Mouse (Mus musculus): ENCODE measurements around the gene Tal1. TPM values are rescaled to one million over a fixed set of nuclear protein-coding genes. Genes with fewer than 3 reads are reported as not detected.

The Tal1 gene
- total and polyA plus RNA-seq, 2 experiments from 2014 or later = 1.6 to 18.1 TPM

- peaks cover 21% of the 10 kb centered on the region for H3K27me3 ChIP-seq (ENCODE audit: insufficient read depth, low read length)
- TF ChIP-seq CTCF (IDR thresholded peaks at IDR 0.05; ENCODE audit: low read depth) = no peak
- no peak for DNase-seq (ENCODE audit: low spot score)
Measured at GRCm38 (mm10) chr4:115090592-115090991, 34.4 kb downstream of the Tal1 start.

GRCm38 (mm10) chr4:115091806-115092205 lies 35.6 kb downstream of the Tal1 start:
- no peak overlapping the region for H3K9ac ChIP-seq (replicated peaks; ENCODE audit: low read length)
- H3K27me3 ChIP-seq (ENCODE audit: insufficient read depth, low read length) = peaks cover 21% of the 10 kb centered on the region
- H3K4me2 ChIP-seq (ENCODE audit: low read depth, low read length) = no peak overlapping the region
- H3K36me3 ChIP-seq (ENCODE audit: insufficient read depth, low read length) = no peaks in the 10 kb centered on the region
- H3K27ac ChIP-seq = no peak overlapping the region
- DNase-seq (ENCODE audit: low spot score) (no peak), ATAC-seq (no peak)
- TF ChIP-seq CTCF (IDR thresholded peaks at IDR 0.05; ENCODE audit: low read depth) = no peak
- 83% methylated on average over 3 of the region's 3 CpGs for WGBS
- no peak overlapping the region for H3K4me3 ChIP-seq (ENCODE audit: low read length)
- no peaks in the 10 kb centered on the region for H3K9me3 ChIP-seq (ENCODE audit: low read length)
- peaks cover 4% of the 10 kb centered on the region; the same call in 1 of the 2 replicates for H3K4me1 ChIP-seq (ENCODE audit: insufficient read depth, low read length)

More at GRCm38 (mm10) chr4:115090592-115090991, 34.4 kb downstream of the Tal1 start:
- H3K27ac ChIP-seq = no peak overlapping the region
- no peaks in the 10 kb centered on the region for H3K36me3 ChIP-seq (ENCODE audit: insufficient read depth, low read length)
- no peaks in the 10 kb centered on the region for H3K9me3 ChIP-seq (ENCODE audit: low read length)
- H3K9ac ChIP-seq (replicated peaks; ENCODE audit: low read length) = no peak overlapping the region
- no peak overlapping the region for H3K4me3 ChIP-seq (ENCODE audit: low read length)
- ATAC-seq = no peak
- WGBS = 67% methylated on average over 2 of the region's 2 CpGs
- H3K4me1 ChIP-seq (ENCODE audit: insufficient read depth, low read length) = no peaks in the 10 kb centered on the region
- H3K4me2 ChIP-seq (ENCODE audit: low read depth, low read length) = no peak overlapping the region

GRCm38 (mm10) chr4:115093331-115093864 lies 37.2 kb downstream of the Tal1 start:
- H3K4me2 ChIP-seq (ENCODE audit: low read depth, low read length) = no peak overlapping the region
- no peak for DNase-seq (ENCODE audit: low spot score)
- 75% methylated on average over 4 of the region's 4 CpGs for WGBS
- H3K36me3 ChIP-seq (ENCODE audit: insufficient read depth, low read length) = no peaks in the 10 kb centered on the region
- ATAC-seq = no peak
- peaks cover 4% of the 10 kb centered on the region; the same call in 1 of the 2 replicates for H3K4me1 ChIP-seq (ENCODE audit: insufficient read depth, low read length)
- peaks cover 18% of the 10 kb centered on the region for H3K27me3 ChIP-seq (ENCODE audit: insufficient read depth, low read length)
- H3K9me3 ChIP-seq (ENCODE audit: low read length) = no peaks in the 10 kb centered on the region
- H3K4me3 ChIP-seq (ENCODE audit: low read length) = no peak overlapping the region
- no peak overlapping the region for H3K27ac ChIP-seq
- no peak overlapping the region for H3K9ac ChIP-seq (replicated peaks; ENCODE audit: low read length)
- TF ChIP-seq CTCF (IDR thresholded peaks at IDR 0.05; ENCODE audit: low read depth) = no peak

GRCm38 (mm10) chr4:115094056-115094455 lies 37.8 kb downstream of the Tal1 start:
- peaks cover 4% of the 10 kb centered on the region; the same call in 1 of the 2 replicates for H3K4me1 ChIP-seq (ENCODE audit: insufficient read depth, low read length)
- ATAC-seq (no peak), DNase-seq (ENCODE audit: low spot score) (no peak)
- H3K9ac ChIP-seq (replicated peaks; ENCODE audit: low read length) = no peak overlapping the region
- H3K36me3 ChIP-seq (ENCODE audit: insufficient read depth, low read length) = no peaks in the 10 kb centered on the region
- TF ChIP-seq CTCF (IDR thresholded peaks at IDR 0.05; ENCODE audit: low read depth) = no peak
- WGBS = 75% methylated on average over 2 of the region's 2 CpGs
- no peak overlapping the region for H3K4me2 ChIP-seq (ENCODE audit: low read depth, low read length)
- H3K4me3 ChIP-seq (ENCODE audit: low read length) = no peak overlapping the region
- no peak overlapping the region for H3K27ac ChIP-seq
- peaks cover 13% of the 10 kb centered on the region for H3K27me3 ChIP-seq (ENCODE audit: insufficient read depth, low read length)
- no peaks in the 10 kb centered on the region for H3K9me3 ChIP-seq (ENCODE audit: low read length)

GRCm38 (mm10) chr4:115095671-115096434 lies 39.6 kb downstream of the Tal1 start:
- H3K9me3 ChIP-seq (ENCODE audit: low read length) = no peaks in the 10 kb centered on the region
- H3K27ac ChIP-seq = no peak overlapping the region
- TF ChIP-seq CTCF (IDR thresholded peaks at IDR 0.05; ENCODE audit: low read depth) = no peak
- under 1% methylated on average over 24 of the region's 31 CpGs for WGBS
- H3K4me1 ChIP-seq (ENCODE audit: insufficient read depth, low read length) = peaks cover 4% of the 10 kb centered on the region; the same call in 1 of the 2 replicates
- H3K4me2 ChIP-seq (ENCODE audit: low read depth, low read length) = peak overlapping the region; percentile 93
- peak; percentile 9 for DNase-seq (ENCODE audit: low spot score)
- peak; percentile 67 for ATAC-seq
- H3K36me3 ChIP-seq (ENCODE audit: insufficient read depth, low read length) = no peaks in the 10 kb centered on the region
- H3K9ac ChIP-seq (replicated peaks; ENCODE audit: low read length) = peak overlapping the region; percentile 58
- H3K27me3 ChIP-seq (ENCODE audit: insufficient read depth, low read length) = peaks cover 13% of the 10 kb centered on the region; the same call in 1 of the 2 replicates
- peak overlapping the region; percentile 42 for H3K4me3 ChIP-seq (ENCODE audit: low read length)

GRCm38 (mm10) chr4:115096435-115097145 lies 40.4 kb downstream of the Tal1 start:
- H3K9ac ChIP-seq (replicated peaks; ENCODE audit: low read length) = 0 out of 2 replicates have a peak overlapping the region, but pooled peaks have one; percentile 58
- H3K4me2 ChIP-seq (ENCODE audit: low read depth, low read length) = peak overlapping the region; percentile 93
- no peak for TF ChIP-seq CTCF (IDR thresholded peaks at IDR 0.05; ENCODE audit: low read depth)
- ATAC-seq (peak; percentile 31; the same call in 1 of the 2 replicates), DNase-seq (ENCODE audit: low spot score) (no peak)
- H3K27ac ChIP-seq = no peak overlapping the region
- peak overlapping the region; percentile 23 for H3K4me3 ChIP-seq (ENCODE audit: low read length)
- peaks cover 4% of the 10 kb centered on the region; the same call in 1 of the 2 replicates for H3K4me1 ChIP-seq (ENCODE audit: insufficient read depth, low read length)
- peaks cover 13% of the 10 kb centered on the region; the same call in 1 of the 2 replicates for H3K27me3 ChIP-seq (ENCODE audit: insufficient read depth, low read length)
- no peaks in the 10 kb centered on the region for H3K9me3 ChIP-seq (ENCODE audit: low read length)
- no peaks in the 10 kb centered on the region for H3K36me3 ChIP-seq (ENCODE audit: insufficient read depth, low read length)
- WGBS = 22% methylated on average over 11 of the region's 11 CpGs
